Mouse (Mus musculus) thymus, postnatal 10 days (tissue): ENCODE measurements around the gene Lhb.

Source experiments
- DNase-seq, 2 experiments: peaks; one replicate each; pipeline ENCODE4 v3.0.0; 2021; ENCODE audit warnings: low spot score in 2 of 2

The Lhb gene

DNA sequence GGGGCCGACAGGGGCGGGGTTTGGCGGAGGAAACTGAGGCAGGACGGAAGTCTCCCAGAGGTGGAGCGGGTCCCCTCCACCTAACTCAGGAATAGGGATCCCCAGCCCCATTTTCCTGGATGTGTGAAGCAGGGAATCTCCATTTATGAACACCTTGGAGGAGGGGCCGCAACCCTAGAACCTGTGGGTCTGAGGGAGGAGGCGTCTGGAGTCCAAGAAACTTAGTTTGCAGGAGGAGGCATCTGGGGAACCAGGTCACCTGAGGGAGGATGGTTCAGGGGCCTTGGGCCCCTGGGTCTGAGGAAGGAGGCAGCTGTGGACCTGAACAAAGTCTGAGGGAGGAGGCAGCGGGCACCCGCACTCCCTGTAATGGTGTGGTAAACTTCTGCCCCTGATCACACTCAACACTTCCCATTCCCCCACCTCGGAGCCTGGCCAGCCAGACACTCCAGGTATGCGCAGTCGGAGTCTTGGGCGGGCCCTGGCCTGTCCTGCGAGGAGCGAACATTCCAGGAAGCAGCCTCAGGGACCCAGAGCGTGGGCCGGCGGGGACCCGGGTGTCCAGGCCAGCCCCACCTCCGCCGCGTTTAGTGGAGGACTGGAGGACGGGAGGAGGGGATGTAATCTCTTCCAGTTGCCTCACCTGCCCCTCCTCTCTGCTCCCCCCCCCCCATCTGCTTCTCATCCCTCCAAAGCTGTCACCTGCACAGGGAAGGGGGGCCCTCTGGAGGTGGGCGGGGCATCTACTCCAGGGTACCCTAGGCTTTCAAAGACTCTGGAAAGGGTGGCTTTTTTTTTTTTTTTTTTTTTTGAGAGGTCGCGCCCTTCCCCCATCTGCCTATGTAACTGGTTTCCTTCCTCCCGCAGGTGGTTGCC is 6.5 kb upstream of the Lhb start:
- DNase-seq, result no peak

DNA sequence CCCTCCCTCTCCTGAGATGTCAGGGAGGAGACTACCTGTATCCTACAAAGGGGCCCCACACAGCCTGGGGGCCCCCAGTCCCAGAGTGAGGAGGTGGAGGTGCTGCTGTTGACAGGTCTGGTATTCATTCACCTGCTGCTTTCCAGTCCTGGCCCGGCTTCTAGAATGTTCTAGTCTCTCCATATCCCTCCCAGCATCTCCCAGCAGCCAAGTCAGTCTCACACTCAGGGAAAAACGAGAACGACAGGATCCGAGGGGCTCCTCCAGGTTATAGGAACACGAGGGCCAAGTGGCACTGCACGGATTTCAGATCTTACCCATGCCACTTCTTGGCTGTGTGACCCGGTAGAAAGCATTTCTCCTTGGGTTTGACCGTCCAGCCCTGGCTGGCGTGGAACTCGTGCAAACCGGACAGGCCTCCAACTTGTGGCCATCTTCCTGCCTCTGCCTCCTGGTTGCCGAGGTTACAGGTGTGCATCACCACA is 5.8 kb upstream of the Lhb start:
- no peak for DNase-seq

DNA sequence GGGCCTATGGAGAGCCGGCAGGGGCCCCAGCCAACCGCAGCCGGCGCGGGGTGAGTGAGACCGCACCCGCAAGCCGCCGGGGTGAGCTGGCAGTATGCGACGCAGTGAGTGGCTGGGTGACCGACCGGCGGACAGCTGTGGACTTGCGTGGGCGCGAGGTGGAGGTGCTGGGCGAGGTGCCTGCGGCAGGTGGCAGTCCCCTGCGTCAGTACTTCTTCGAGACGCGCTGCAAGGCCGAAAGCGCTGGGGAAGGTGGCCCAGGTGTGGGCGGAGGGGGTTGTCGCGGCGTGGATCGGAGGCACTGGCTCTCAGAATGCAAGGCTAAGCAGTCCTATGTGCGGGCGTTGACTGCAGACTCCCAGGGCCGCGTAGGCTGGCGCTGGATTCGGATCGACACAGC is 5.0 kb upstream of the Lhb start:
- no peak for DNase-seq

DNA sequence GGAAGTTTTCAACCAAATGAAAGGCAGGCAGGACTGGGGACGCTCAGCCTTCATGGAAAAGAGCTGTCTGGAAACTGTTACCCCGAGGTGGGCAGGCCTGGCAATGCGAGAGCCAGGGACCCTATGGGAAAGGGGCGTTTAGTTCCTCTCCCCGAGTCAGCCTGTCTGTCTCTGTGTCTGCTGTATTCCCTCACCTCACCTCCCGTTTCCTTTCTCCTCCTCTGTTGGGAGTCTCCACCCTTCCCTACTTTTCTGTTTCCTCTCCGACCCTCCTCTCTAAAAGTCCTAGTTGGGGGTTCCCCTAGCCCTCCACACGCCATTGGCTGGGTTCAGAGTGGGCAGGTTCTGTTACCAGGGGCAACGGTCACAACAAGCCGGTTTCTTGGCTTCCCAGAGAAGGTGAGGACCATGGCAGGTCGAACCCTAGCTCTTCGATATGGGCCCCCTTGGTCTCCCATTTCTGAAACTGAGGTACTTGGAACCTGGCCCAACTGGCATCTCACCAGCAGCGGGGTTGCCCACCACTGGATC is 2.6 kb upstream of the Lhb start:
- no peak for DNase-seq

DNA sequence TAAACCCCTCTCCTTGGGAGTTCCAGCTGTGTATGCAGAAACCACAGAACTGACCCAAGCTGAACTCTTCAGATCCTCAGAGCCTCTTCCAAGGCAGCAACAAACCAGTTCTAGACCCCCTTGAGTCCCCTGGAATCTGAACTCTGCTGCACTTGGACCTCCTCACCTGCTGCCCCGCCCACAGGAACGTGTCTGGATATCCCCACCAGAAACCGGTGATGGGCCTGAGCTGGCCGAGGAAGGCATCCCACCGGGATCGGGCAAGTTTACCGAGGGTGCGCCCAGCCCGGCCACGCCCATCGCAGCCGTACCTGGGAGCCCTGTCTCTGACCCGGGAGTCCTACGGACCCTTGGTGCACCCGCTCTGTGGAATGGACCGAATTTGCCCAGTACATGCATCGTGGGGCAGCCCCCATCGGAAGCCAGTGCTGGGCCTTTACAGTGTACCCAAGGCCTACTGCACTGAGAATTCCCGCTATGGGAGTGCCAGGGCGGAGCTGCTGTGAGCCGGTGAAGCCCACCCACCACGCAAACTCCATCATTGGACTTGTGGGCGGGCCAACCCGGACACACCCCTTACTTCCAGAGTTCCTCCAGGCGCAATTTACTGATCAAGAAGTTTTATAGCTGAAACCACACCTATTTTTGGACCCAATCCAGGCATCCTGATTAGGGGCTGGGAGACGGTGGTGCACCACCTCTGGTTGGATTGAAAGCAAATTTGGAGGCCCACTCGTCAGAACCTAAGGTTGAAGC is 583 bp upstream of the Lhb start:
- no peak for DNase-seq

DNA sequence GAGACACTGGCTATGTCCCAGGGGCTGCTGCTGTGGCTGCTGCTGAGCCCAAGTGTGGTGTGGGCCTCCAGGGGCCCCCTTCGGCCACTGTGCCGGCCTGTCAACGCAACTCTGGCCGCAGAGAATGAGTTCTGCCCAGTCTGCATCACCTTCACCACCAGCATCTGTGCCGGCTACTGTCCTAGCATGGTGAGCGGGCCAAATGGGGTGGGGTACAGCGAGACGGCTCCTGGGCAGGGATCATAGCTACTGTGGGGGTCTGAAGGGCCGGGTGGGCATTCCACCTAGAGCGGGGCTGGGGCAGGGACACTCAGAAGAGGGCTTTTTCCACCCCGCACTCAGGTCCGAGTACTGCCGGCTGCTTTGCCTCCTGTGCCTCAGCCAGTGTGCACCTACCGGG is 574 bp downstream of the Lhb start:
- no peak for DNase-seq

DNA sequence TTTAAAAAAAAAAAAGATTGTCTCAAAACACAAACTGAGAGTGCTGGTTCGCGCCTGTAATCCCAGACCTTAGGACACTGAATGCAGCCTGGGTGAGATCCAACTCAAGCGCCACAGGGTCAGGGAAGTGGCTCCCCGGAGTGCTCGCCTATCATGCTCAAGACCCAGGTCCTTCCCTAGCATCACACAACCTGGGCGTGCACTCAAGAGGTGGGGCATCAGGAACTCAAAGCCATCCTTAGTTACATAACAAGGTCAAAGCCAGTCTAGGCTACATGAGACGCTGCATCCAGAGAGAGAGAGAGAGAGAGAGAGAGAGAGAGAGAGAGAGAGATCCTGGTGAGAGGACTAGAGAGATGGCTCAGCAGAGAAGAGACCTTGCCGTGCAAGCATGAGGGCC is 5.9 kb downstream of the Lhb start:
- DNase-seq, result no peak

DNA sequence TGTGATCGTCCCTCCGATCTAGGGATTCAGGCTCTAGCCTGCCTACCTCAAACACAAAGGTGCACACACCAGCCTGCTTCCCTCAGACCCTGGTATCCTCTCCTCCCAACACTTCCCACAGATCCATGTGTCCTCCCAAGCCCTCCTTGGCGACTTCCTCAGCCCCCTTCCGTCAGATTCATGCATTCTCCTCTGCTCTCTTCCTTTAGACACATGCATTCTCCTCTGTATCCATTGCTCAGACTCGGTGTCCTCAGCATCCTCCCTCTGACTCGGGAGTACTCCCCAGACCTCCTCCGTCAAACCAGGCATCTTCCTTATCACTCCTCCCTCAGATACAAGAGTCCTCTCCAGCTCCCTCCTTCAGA is 13.2 kb downstream of the Lhb start:
- DNase-seq, result no peak

DNA sequence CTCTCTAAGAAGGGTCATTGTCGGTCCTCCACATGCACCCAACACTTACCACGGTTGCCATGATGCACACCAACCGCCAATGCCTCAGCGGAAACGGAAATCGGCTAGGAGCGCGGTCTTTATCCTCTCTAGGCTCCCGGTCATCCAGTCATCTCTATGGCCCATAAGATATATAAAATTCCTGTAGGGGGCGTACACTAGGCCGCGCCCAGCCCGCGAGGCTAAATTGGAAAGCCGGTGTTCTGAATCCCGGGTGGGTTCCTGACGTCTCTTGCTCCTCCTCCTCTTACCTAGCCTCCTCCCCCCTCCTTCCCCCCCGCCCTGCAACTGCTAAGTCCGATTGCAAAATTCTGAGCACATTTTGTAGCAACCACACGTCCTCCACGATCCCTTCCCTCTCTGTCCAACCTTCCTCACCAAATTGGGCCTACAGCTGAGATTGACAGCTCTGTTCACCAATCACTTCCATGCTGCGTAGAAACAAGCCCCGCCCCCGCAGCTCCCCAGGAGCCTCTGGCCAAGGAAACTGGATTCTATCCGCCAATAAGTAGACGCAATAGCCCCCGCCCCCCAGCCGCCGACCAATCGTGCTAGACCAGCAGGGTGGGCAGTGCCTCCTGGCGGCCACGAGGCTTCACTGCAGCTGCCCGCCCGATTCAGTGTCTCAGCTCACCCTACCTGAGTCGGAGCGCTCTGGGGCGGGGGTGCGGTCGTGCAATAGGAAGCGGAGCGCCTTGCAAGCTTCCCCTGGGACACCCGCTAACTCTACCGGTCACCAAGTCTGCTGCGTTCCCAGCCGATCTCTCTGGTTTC is 13.8 kb downstream of the Lhb start, which contains the start of gene Gys1:
Gene Gys1, plus strand, starts transcription at position 642 of the 813 bp plus-strand sequence.
- peak; percentile 100 for DNase-seq

DNA sequence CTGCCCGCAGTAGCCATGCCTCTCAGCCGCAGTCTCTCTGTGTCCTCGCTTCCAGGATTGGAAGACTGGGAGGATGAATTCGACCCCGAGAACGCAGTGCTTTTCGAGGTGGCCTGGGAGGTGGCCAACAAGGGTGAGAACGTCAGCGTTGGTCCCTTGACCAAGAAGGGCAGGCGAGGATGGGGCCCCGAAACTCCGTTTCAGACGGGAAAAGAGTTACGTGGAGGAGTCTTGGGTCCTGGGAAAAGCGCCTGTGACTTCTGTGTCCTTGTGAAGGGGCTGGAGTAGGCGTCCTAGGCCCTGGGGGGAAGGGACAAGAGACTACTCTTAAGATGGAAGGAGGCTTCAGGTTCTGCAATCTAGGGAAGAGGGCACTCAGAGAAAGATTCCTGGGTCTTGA is 14.4 kb downstream of the Lhb start:
- no peak for DNase-seq

DNA sequence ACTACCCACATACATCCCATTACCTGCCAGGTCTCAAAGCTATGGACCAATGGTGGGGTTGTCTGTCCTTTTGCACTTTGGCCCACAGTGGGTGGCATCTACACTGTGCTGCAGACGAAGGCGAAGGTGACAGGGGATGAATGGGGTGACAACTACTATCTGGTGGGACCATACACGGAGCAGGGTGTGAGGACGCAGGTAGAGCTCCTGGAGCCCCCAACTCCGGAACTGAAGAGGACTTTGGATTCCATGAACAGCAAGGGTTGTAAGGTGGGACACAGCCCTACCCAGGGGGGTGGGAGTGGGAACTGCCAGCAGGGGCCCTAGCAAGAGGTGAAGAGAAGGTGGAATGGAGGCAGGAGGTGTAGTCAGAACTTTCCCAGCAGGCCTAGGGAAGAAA is 15.8 kb downstream of the Lhb start:
- DNase-seq, result no peak

DNA sequence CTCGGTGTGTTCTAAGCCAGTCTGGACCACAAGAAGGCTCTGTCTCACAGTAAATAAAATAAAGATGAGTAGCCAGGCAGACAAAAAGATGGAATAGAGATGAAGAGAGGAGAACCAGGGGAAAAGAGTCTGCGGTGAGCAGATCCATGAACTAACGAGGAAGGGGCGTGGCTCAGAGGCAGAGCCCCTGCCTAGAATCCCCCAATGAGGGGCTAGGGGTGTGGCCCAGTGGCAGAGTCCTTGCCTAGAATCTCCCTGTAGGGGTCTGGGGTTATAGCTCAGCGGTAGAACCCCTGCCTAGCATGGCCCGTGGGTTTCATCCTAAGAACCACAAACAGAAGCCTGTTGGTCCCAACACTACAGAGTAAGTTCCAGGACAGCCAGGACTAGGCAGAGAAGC is 16.4 kb downstream of the Lhb start:
- no peak for DNase-seq

DNA sequence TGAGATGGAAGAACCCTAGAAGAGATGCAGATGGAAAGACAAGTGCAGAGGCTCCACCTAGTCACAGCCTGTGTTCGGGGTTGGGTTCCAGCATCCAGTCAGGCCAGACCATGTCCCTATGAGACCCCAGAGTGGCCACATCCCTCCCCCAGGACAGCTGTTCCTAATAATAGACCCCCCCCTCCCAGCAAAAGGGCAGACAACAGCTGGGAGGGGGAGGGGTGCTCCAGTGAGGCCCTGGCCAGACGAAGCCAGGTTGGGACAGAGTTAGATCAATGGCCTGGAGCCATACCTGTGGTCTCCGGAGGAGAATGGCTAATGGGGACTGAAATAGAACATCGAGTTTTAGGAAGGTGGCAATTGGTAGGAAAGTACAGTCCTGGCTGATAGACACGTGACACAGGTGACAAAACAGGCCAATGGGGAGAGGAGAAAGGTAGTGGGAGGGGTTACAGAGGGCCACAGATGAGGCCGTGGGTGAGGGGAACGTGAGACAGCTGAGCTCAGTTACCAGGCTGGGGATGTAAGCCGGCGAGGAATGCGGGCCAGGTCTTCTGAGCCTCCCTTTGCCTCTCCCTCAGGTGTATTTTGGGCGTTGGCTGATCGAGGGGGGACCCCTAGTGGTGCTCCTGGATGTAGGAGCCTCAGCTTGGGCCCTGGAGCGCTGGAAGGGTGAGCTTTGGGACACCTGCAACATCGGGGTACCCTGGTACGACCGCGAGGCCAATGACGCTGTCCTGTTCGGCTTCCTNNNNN is 17.1 kb downstream of the Lhb start, which contains the start of gene Ruvbl2:
Gene Ruvbl2, minus strand, starts transcription at position 576 of the 756 bp plus-strand sequence.
- DNase-seq, result no peak

DNA sequence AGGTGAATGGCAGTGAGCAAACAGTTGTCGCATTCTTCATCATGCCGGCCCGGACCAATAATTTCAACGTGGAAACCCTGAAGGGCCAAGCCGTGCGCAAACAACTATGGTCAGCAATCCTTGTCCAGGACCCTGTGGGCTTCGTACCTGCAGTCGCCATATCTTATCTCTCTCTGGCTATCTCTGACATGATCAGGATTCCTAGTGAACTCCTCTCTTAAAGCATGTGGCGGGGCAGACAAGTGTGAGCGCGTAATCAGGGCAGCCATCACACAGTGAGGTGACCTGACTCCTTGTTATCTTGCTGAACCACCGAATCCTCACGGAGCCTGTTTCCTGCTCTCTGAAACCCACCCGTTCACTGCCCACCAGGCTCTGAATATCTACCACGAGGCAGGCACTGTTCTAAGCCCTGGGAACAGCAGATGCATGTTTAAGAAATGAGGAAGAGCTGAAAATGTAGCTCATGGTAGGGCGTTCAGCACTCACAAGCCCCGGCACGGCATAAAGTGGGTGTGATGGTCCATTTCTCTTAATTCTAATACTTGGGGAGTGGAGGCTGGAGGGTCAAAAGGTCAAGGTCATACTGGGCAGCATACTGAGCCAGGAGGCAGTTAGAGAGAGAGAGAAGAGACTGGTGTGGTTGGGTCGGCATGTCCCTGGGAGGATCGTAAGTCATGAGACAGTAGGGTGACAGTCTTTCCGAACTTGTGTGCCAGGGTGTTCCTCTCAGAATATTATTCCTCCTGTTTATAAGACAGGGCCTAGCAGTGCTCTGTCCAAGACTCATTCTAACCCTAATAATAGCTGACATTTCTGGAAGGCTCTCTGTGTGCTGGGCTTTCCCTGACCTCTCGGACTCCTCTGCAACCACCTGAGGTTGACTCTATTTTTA is 23.2 kb downstream of the Lhb start:
- DNase-seq, result no peak

DNA sequence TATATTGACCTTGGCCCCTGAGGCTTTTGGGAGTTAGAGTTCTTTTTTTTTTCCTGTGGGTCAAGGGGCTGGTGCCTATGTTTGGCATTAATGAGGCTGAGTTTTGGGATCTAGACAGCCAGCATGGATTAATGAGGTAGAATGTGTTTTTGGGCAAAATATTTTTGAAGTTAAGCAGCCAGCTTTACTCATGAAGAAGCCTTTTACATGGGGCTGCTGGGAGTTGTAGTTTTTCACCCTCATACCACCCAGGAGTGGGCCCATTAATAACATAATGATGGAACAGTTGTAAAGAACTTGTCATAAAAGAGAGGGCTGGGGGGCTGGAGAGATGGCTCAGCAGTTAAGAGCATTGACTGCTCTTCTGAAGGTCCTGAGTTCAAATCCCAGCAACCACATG is 26.0 kb downstream of the Lhb start:
- no peak for DNase-seq

DNA sequence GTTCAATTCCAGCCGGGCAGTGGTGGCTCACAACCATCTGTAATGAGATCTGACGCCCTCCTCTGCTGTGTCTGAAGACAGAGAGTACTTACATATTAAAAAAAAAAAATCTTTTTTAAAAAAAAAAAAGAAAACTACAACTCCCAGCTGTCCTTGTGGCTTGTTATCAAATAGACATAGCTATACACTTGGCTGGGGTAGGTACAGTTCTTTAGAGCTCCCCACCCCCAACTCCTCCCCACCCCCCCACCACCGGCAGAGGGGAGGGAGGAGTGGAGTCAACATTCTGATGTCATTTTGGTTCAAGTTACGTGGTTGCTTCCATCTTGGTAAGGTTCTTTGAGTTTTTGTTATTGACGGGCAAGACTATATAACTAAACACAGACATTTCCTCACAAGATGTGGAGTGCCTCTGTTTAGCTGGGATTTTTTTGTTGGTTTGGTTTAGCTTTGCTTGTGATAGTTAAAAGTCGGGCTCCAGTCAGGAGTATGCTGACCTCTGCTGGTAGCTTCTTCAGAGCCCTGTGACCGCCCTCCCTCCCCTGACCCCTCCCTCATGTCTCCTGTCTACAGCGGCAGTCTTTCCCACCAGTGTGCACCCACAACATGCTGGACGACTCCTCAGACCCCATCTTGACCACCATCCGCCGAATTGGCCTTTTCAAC is 26.8 kb downstream of the Lhb start:
- DNase-seq, result no peak

DNA sequence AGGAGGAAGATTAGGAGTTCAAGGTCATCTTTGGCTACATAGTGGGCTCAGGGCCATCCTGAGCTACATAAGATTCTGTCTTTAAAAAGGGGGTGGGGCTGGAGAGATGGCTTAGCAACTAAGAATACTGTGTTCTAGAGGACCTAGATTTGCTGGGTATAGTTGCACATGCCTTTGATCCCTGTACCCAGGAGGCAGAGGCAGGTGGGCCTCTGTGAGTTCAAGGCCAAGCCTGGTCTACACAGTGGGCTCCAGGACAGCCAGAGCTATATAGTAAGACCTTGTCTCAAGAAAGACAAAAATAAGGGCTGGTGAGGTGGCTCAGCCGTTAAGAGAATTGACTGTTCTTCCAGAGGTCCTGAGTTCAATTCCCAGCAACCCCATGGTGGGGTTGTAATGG is 29.4 kb downstream of the Lhb start:
- DNase-seq, result no peak

DNA sequence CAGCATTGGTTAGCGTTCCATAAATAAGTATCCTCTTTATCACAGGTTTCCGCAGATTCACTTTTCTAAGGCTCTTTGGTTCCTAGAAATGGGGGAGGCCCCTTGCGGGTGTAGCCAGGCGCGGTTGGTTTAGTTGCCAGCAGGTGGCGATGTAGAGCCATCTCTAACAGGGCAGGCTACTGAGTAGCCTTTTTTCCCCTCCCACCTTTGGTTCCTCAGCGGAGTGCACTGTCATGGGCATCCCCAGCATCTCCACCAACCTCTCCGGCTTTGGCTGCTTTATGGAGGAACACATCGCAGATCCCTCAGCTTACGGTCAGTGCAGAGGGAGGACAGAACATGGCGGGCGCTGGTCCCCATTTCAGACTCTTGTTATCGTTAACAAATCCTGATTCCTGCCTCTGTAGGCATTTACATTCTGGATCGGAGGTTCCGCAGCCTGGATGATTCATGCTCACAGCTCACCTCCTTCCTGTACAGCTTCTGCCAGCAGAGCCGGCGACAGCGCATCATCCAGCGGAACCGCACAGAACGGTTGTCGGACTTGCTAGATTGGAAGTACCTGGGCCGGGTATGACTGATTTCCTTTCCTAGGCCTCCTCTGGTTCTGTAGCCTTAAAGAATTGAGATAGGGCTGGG is 30.8 kb downstream of the Lhb start:
- DNase-seq, result peak; percentile 73 to 87

DNA sequence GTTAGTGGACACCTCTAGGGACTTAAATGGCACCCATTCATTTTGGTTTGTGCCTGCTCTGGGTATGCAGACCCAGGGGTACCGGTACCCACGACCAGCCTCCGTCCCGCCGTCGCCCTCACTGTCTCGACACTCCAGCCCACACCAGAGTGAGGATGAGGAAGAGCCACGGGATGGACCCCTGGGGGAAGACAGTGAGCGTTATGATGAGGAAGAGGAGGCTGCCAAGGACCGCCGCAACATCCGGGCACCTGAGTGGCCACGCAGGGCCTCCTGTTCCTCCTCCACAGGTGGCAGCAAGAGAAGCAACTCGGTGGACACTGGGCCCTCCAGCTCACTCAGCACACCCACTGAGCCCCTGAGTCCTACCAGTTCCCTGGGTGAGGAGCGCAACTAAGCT is 34.4 kb downstream of the Lhb start:
- no peak for DNase-seq
